ENCODE assay signal across 24 mouse cellular contexts in the genomic region with DNA sequence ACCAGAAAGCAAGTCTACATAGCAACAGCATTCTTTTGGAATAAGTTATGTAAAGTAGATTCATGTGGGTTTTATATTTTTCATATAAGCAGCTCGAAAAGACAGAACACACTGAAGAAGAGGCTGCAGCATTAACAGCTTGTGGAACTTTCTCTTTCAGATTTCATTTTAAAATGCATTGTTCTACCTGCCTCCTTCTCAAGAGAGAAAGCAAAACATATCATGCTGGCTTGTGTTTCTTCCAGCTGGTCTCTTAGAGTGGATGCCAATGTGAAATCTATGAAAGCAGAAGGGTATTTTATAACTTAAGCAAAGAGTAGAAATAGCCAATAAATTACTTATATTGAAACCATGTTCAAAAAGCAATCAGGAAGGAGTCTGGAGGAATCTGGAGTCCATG.
"Had no signal": no experiment of that assay in that cellular context is flagged by ENCODE, and none has a peak within 500 bp of the region (broad histone marks: within the 10 kb centered on the region; RNA-seq: fewer than 3 reads in every experiment).

No protein-coding gene starts in this region.

- H3K4me1 ChIP-seq: heart, embryonic 13.5 days; heart, embryonic 15.5 days; hindbrain, embryonic 15.5 days; kidney, embryonic 15.5 days; liver, embryonic 12.5 days had no signal

- ATAC-seq: hindbrain, postnatal 0 days; intestine, embryonic 16.5 days; liver, embryonic 12.5 days had no signal

- H3K36me3 ChIP-seq: heart, embryonic 13.5 days; heart, embryonic 15.5 days; hindbrain, embryonic 13.5 days; hindbrain, embryonic 15.5 days; kidney, embryonic 15.5 days; limb, embryonic 12.5 days; liver, embryonic 12.5 days had no signal

- H3K4me3 ChIP-seq: heart, adult 2 months; heart, embryonic 13.5 days; heart, embryonic 15.5 days; hindbrain, embryonic 13.5 days; hindbrain, embryonic 15.5 days; kidney, embryonic 15.5 days; limb, embryonic 12.5 days; liver, embryonic 12.5 days had no signal

- H3K9me3 ChIP-seq: heart, embryonic 13.5 days; heart, embryonic 15.5 days; hindbrain, embryonic 13.5 days; hindbrain, embryonic 15.5 days; kidney, embryonic 15.5 days; limb, embryonic 12.5 days; liver, embryonic 12.5 days had no signal

- DNase-seq: gastrocnemius, postnatal 14 days; gastrocnemius, postnatal 36 days; heart, adult 11 months; heart, adult 2 months; heart, postnatal 14 days; heart, postnatal 36 days; kidney, adult 11 months; kidney, adult 2 months; kidney, adult 9 months; kidney, postnatal 14 days; kidney, postnatal 36 days; left cerebral cortex, postnatal 4 days had no signal

- H3K27ac ChIP-seq: heart, adult 2 months; heart, embryonic 13.5 days; heart, embryonic 15.5 days; hindbrain, embryonic 13.5 days; hindbrain, embryonic 15.5 days; hindbrain, postnatal 0 days; kidney, embryonic 15.5 days; kidney, postnatal 0 days; limb, embryonic 12.5 days; liver, embryonic 12.5 days; liver, embryonic 14.5 days had no signal

- H3K4me2 ChIP-seq: heart, embryonic 11.5 days; heart, embryonic 13.5 days; heart, embryonic 15.5 days; hindbrain, embryonic 13.5 days; hindbrain, embryonic 15.5 days; kidney, embryonic 15.5 days; limb, embryonic 12.5 days; liver, embryonic 12.5 days had no signal

- H3K9ac ChIP-seq: heart, embryonic 13.5 days; heart, embryonic 15.5 days; hindbrain, embryonic 13.5 days; hindbrain, embryonic 15.5 days; kidney, embryonic 15.5 days; limb, embryonic 12.5 days; liver, embryonic 12.5 days; liver, embryonic 14.5 days had no signal

- H3K27me3 ChIP-seq: heart, embryonic 13.5 days; heart, embryonic 15.5 days; hindbrain, embryonic 13.5 days; hindbrain, embryonic 15.5 days; kidney, embryonic 15.5 days; liver, embryonic 12.5 days had no signal
